Mouse (Mus musculus) thymus, adult 2 months (tissue): ENCODE measurements at regions not wholly inside any gene's neighbourhood (a gene's known extent, or its start where the extent isn't known, plus 50 kb on each side); places are given as distances from the start of the nearest gene placed in this dataset.

Experiments
- CTCF ChIP-seq: fragments of 200-500 bp; IDR thresholded peaks from 2 replicates; pipeline ENCODE4 v1.5.1; 2012; ENCODE audit warnings: mild to moderate bottlenecking, control low read depth, low read length, moderate library complexity, borderline replicate concordance; ENCODE audit not compliant: control insufficient read depth, poor library complexity, insufficient read depth; ENCODE audit errors: extremely low read depth
- POLR2A ChIP-seq: fragments of 200-500 bp; IDR thresholded peaks from 2 replicates; pipeline ENCODE4 v1.6.1; 2012; ENCODE audit warnings: mild to moderate bottlenecking, low read length, control low read depth, moderate library complexity; ENCODE audit not compliant: control insufficient read depth, poor library complexity, insufficient read depth; ENCODE audit errors: extremely low read depth

GRCm38 (mm10) chr8:78077122-78077521 lies 136.0 kb upstream of the Ttc29 start:
- TF ChIP-seq POLR2A (no peak), CTCF (no peak)
